ENCODE assay signal across 14 mouse cellular contexts in genomic region chr16:25912185-25912584, GRCm38 (mm10).
"Had no signal": no experiment of that assay in that cellular context is flagged by ENCODE, and none has a peak within 500 bp of the region (broad histone marks: within the 10 kb centered on the region; RNA-seq: fewer than 3 reads in every experiment).

No protein-coding gene starts in this region.

- H3K27ac ChIP-seq: midbrain, embryonic 13.5 days; midbrain, embryonic 15.5 days; neural tube, embryonic 12.5 days; stomach, embryonic 15.5 days; stomach, postnatal 0 days had no signal

- H3K4me3 ChIP-seq: megakaryocyte, embryonic 14.5 days; midbrain, embryonic 13.5 days; midbrain, embryonic 15.5 days; neural tube, embryonic 12.5 days; stomach, embryonic 15.5 days had no signal

- DNase-seq: lung, adult 18-20 months; lung, embryonic 14.5 days; lung, postnatal 10 days; lung, postnatal 4 days; right cerebral cortex, postnatal 14 days; thymus, adult 2 months; thymus, postnatal 25 days; thymus, postnatal 4 days had no signal

- ATAC-seq: midbrain, embryonic 13.5 days; midbrain, embryonic 15.5 days had no signal
